ENCODE assay signal across 20 mouse cellular contexts in the genomic region with DNA sequence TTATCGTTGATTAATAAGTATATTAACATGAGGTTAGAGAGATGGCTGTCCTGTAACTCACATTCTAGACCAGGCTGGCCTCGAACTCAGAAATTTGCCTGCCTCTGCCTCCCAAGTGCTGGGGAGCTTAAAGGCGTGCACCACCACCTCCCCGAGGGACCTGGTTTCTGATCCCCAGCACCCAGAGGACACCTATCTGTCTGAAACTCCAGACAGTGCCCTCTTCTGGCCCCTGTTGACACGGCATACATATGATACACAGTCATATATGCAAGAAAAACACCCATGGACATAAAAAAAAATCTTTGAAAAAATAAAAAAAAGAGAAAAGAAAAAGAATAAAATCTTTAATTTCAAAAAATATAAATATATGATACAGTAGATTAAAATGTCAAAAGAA. TPM values are rescaled to one million over a fixed set of nuclear protein-coding genes. Genes with fewer than 3 reads are reported as not detected.
DNase-seq lines count a peak whose midpoint lies in the region; ATAC-seq and TF ChIP-seq lines count a peak whose summit lies in the region.
"Had no signal": no experiment of that assay in that cellular context is flagged by ENCODE, and none has a peak within 500 bp of the region (broad histone marks: within the 10 kb centered on the region; RNA-seq: fewer than 3 reads in every experiment).

No protein-coding gene starts in this region.

- no peak overlapping the region for H3K27ac ChIP-seq in intestine, postnatal 0 days (ENCODE audit: low read depth, low read length)
- H3K27ac ChIP-seq in intestine, embryonic 16.5 days (ENCODE audit: low read length), result no peak overlapping the region
- H3K27ac ChIP-seq: hindbrain, embryonic 10.5 days; intestine, embryonic 15.5 days; kidney, embryonic 15.5 days; midbrain, embryonic 13.5 days had no signal

- no peak for ATAC-seq in intestine, postnatal 0 days
- ATAC-seq in intestine, embryonic 16.5 days, result no peak
- peak; percentile 70 for ATAC-seq in megakaryocyte progenitor cell, adult 5-6 weeks (replicated peaks; ENCODE audit: poor library complexity)
- ATAC-seq: forebrain, embryonic 14.5 days; hindbrain, embryonic 16.5 days; intestine, embryonic 15.5 days; midbrain, embryonic 13.5 days had no signal

- H3K9ac ChIP-seq in intestine, postnatal 0 days (ENCODE audit: low read depth, low read length), result no peak overlapping the region
- H3K9ac ChIP-seq in intestine, embryonic 16.5 days (ENCODE audit: low read depth, low read length), result no peak overlapping the region
- H3K9ac ChIP-seq: intestine, embryonic 15.5 days; kidney, embryonic 15.5 days; midbrain, embryonic 13.5 days had no signal

- no peak overlapping the region for H3K4me2 ChIP-seq in intestine, postnatal 0 days (replicated peaks; ENCODE audit: low read depth)
- no peak overlapping the region for H3K4me2 ChIP-seq in intestine, embryonic 16.5 days (ENCODE audit: low read depth, low read length)
- H3K4me2 ChIP-seq: heart, embryonic 11.5 days; intestine, embryonic 15.5 days; kidney, embryonic 15.5 days; midbrain, embryonic 13.5 days had no signal

- peak; percentile 25; the same call in 1 of the 2 replicates for TF ChIP-seq CTCF in intestine, postnatal 0 days (IDR thresholded peaks at IDR 0.05; ENCODE audit: low read depth)

- no peaks in the 10 kb centered on the region for H3K9me3 ChIP-seq in intestine, postnatal 0 days (ENCODE audit: control insufficient read depth)
- no peaks in the 10 kb centered on the region for H3K9me3 ChIP-seq in intestine, embryonic 16.5 days (ENCODE audit: control insufficient read depth, low read length)
- H3K9me3 ChIP-seq: hindbrain, embryonic 10.5 days; intestine, embryonic 15.5 days; kidney, embryonic 15.5 days; midbrain, embryonic 13.5 days had no signal

- WGBS in intestine, postnatal 0 days, result 88% methylated on average over 5 of the region's 5 CpGs
- WGBS in intestine, embryonic 16.5 days, result 85% methylated on average over 5 of the region's 5 CpGs

- no peaks in the 10 kb centered on the region for H3K4me1 ChIP-seq in intestine, postnatal 0 days (replicated peaks; ENCODE audit: control insufficient read depth, insufficient read depth, low read length)
- H3K4me1 ChIP-seq in intestine, embryonic 16.5 days (ENCODE audit: control insufficient read depth, insufficient read depth, low read length), result no peaks in the 10 kb centered on the region
- H3K4me1 ChIP-seq: intestine, embryonic 15.5 days; kidney, embryonic 15.5 days had no signal

- H3K4me3 ChIP-seq in intestine, postnatal 0 days (ENCODE audit: low read depth, low read length), result no peak overlapping the region
- no peak overlapping the region for H3K4me3 ChIP-seq in intestine, embryonic 16.5 days (ENCODE audit: low read length)
- H3K4me3 ChIP-seq: hindbrain, embryonic 10.5 days; intestine, embryonic 15.5 days; kidney, embryonic 15.5 days; midbrain, embryonic 13.5 days had no signal

- DNase-seq in 416B (ENCODE audit: low read depth), result peak; percentile 34
- DNase-seq in ES-CJ7 (ENCODE audit: low read depth, low spot score), result peak; percentile 20
- DNase-seq in right cerebral cortex, postnatal 4 days, result no peak
- no peak for DNase-seq in left cerebral cortex, adult 11 months (ENCODE audit: low spot score)
- no peak for DNase-seq in layer of hippocampus, postnatal 25 days (ENCODE audit: extremely low spot score in 1 of 2, low spot score in 1 of 2)
- DNase-seq: adrenal gland, postnatal 14 days; cerebellum, adult 8-10 months; cerebellum, postnatal 36 days; kidney, postnatal 36 days; lung, postnatal 14 days had no signal

- H3K36me3 ChIP-seq in intestine, postnatal 0 days (ENCODE audit: control insufficient read depth, insufficient read depth), result no peaks in the 10 kb centered on the region
- no peaks in the 10 kb centered on the region for H3K36me3 ChIP-seq in intestine, embryonic 16.5 days (ENCODE audit: control insufficient read depth, insufficient read depth, low read length)
- H3K36me3 ChIP-seq: hindbrain, embryonic 10.5 days; intestine, embryonic 15.5 days; kidney, embryonic 15.5 days; midbrain, embryonic 13.5 days had no signal

- H3K27me3 ChIP-seq in intestine, postnatal 0 days (replicated peaks; ENCODE audit: control insufficient read depth, insufficient read depth, low read length), result no peaks in the 10 kb centered on the region
- no peaks in the 10 kb centered on the region for H3K27me3 ChIP-seq in intestine, embryonic 16.5 days (replicated peaks; ENCODE audit: control insufficient read depth, insufficient read depth, low read length)
- H3K27me3 ChIP-seq: intestine, embryonic 15.5 days; kidney, embryonic 15.5 days; midbrain, embryonic 13.5 days had no signal

RNA-seq across cellular contexts. Expression of gene Tbc1d4, which starts 8.7 kb away (rescaled TPM):
- polyA plus RNA-seq in intestine, postnatal 0 days (2015; fragmentation: Nextera tagmentation; extraction: Ambion mirVana), result 4.1 and 4.3 TPM in 2 replicates
- 6.5 and 8.4 TPM in 2 replicates for polyA plus RNA-seq in intestine, embryonic 16.5 days (2015; fragmentation: Nextera tagmentation; extraction: Ambion mirVana)
- 9.4 and 11.5 TPM in 2 replicates for total RNA-seq in megakaryocyte progenitor cell, adult 5-6 weeks (2015)
- 7.5 and 8.1 TPM in 2 replicates for total RNA-seq in megakaryocyte progenitor cell, adult 5-6 weeks (2017)
- 1 to 10 TPM; 9.2 to 9.4 TPM for total RNA-seq in layer of hippocampus, postnatal 25 days (2021)

RNA-seq across cellular contexts. Expression of gene Commd6, which starts 22.8 kb away (rescaled TPM):
- polyA plus RNA-seq in intestine, postnatal 0 days (2015; fragmentation: Nextera tagmentation; extraction: Ambion mirVana), result 186 and 196 TPM in 2 replicates
- polyA plus RNA-seq in intestine, embryonic 16.5 days (2015; fragmentation: Nextera tagmentation; extraction: Ambion mirVana), result 165 and 176 TPM in 2 replicates
- 45.3 and 59.3 TPM in 2 replicates for total RNA-seq in megakaryocyte progenitor cell, adult 5-6 weeks (2015)
- 21.8 and 39.9 TPM in 2 replicates for total RNA-seq in megakaryocyte progenitor cell, adult 5-6 weeks (2017)
- 10 to 100 TPM; 60.7 to 67.1 TPM for total RNA-seq in layer of hippocampus, postnatal 25 days (2021)

RNA-seq across cellular contexts. Expression of gene Uchl3, which starts 36.1 kb away (rescaled TPM):
- polyA plus RNA-seq in intestine, postnatal 0 days (2015; fragmentation: Nextera tagmentation; extraction: Ambion mirVana), result 142 and 143 TPM in 2 replicates
- polyA plus RNA-seq in intestine, embryonic 16.5 days (2015; fragmentation: Nextera tagmentation; extraction: Ambion mirVana), result 164 and 170 TPM in 2 replicates
- 105 and 128 TPM in 2 replicates for total RNA-seq in megakaryocyte progenitor cell, adult 5-6 weeks (2015)
- 56.0 and 81.0 TPM in 2 replicates for total RNA-seq in megakaryocyte progenitor cell, adult 5-6 weeks (2017)
- total RNA-seq in layer of hippocampus, postnatal 25 days (2021), result 10 to 100 TPM; 47.6 to 51.2 TPM

Comparison
In these comparisons a context has a peak if more than half of its experiments do, and no peak if none do; other contexts are left out.
1. DNase-seq: peak in 416B (single experiment) and ES-CJ7 (single experiment); none in right cerebral cortex, postnatal 4 days (single experiment), left cerebral cortex, adult 11 months (single experiment) and layer of hippocampus, postnatal 25 days (0 of 2).